Mouse (Mus musculus): ENCODE measurements around the gene Rere.

The Rere gene

DNA sequence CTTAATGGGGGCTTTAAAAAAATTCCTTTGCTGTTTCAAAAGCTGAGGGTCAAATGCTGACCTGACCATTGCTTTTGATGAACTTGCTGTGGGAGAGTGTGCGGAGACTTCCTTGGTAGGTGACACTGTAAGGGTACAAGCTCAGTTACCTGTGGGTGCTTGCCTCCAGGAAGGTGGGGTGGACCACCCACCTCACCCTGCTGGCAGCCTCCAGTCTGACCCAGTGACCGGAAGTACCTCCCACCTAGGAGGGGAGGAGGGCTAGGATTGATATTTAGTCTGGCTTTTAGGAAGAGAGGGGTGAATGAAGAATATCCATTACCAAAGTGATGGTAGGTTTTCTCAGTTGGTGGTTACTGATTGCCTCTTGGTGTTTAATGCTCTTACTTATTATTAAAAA is 289.3 kb downstream of the Rere start:
- CTCF ChIA-PET: interaction anchor here (1.2 kb wide), 1 partner anchor 27 kb away, joined by 3 read pairs; no protein-coding TSS in a partner anchor

DNA sequence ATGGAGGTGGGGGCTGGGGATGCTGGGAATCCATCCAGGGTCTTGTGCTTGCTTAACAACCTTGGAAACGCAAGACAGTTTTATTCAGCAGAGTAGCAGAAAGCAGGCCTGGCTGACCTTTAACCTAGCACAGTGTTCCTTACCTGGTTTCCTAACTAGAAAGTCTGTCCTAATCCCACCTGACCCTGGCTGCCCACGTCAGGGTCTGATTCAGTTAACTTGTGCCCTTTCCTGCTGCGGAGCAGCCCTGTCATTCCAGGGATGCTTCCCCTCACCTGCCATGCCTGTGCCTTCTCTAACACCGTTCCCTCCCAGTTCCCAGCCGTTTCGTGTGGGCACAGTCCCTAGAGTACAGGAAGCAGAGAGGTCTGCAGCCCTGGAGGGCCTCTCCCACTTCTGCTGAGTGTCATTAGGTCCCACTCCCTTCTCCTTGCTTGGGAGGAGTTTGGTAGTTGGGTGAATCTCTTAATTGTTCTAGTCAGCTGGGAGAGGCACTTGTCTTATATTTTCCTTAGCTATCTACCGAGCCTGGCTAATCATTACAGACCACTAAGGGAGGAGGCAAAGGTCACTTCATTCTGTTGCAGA is 290.8 kb downstream of the Rere start:
- CTCF ChIA-PET: no interaction called here

DNA sequence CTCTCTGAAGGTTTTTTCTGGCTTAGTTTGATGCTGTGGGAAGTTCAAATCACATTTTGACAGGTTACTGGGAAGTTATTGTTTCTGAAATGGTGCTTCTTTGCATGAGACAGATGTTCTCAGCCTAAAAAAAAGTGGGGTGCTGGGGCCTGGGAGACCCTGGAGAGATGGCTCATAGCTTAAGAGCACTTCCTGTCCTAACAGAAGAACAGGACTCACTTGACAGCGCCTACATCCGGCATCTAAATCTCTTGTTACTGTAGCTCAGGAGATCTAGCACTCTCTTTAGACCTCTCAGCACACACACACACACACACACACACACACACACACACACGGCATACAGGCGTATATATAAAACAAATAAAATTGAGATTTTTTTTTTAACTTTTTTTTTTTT is 291.5 kb downstream of the Rere start:
- CTCF ChIA-PET: interaction anchor here (0.6 kb wide), 1 partner anchor 132 kb away, joined by 17 read pairs; no protein-coding TSS in a partner anchor

DNA sequence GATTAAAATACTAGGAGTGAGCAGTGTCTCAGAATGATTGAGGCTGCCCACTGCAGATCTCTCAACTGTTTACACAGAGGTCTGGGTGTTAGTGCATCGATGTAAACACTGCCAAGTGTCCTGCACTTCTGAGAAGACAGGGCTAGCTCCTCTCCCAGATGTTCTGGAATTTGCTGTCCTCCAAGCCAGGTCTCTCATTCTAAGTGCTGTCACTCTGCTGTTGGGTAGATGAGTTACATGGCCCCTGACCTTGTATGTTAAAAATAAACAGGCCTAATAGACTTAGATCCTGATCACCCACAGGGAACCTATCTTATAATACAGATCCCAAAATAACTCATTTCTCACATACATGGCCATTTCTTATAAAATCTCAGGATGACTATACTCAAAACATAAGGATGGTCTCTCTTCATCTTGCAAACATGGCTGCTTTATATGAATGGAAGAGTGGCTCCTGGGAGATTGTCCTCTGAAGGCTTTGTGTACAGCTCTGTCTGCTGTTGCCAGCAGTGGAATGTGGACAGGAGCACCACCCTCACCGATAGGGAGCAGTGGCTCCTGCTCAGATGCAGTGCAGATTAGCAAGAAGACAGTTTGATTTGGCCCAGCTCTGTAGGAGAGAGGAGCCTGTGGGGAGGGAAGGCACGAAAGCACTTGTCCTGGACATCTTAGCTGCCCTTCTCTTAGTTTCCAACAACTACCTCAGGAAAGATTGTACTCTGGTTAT is 294.1 kb downstream of the Rere start:
- CTCF ChIA-PET: interaction anchor here (0.5 to 0.6 kb wide), 2 partner anchors 70 to 187 kb away, joined by 3 to 4 read pairs; no protein-coding TSS in a partner anchor

DNA sequence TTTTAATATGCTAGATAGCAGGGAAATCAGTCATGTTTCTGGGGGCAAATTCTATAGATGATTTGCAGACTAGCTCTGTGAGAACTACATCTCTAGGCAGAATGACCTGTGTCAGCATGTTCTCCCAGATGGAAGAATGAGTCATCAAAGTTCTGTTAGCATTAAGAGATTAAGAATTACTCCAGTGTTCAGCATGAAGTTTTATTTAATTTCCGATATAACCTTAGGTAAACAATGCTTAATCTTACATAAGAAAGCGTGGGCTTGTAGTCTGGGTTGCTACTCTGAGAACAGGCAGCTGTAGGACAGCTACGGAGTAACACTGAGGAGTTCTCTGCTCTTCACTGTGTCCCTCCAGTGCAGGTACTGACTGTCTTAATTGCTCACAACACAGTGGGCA is 294.9 kb downstream of the Rere start:
- CTCF ChIA-PET: no interaction called here

DNA sequence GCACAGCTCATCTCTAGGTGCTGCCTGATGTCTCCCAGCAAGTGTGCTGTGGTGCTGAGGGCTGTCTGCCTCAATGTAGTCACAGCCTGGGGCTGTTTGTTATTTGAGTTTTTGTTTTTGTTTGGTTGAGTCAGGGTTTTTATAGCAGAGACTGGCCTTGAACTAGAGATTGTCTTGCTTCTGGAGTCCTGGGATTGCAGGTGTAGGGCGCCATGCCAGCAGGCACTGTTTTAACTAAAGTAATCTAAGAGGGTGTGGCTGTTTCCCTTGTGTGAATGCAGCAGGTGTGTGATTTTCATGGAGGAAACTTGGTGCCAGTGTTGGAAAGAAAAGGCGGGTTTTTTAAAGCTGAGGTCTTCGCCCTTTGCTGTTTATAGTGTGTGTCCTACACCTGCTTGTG is 296.6 kb downstream of the Rere start:
- CTCF ChIA-PET: interaction anchor here (0.6 kb wide), 1 partner anchor 925 kb away, joined by 3 read pairs; no protein-coding TSS in a partner anchor

DNA sequence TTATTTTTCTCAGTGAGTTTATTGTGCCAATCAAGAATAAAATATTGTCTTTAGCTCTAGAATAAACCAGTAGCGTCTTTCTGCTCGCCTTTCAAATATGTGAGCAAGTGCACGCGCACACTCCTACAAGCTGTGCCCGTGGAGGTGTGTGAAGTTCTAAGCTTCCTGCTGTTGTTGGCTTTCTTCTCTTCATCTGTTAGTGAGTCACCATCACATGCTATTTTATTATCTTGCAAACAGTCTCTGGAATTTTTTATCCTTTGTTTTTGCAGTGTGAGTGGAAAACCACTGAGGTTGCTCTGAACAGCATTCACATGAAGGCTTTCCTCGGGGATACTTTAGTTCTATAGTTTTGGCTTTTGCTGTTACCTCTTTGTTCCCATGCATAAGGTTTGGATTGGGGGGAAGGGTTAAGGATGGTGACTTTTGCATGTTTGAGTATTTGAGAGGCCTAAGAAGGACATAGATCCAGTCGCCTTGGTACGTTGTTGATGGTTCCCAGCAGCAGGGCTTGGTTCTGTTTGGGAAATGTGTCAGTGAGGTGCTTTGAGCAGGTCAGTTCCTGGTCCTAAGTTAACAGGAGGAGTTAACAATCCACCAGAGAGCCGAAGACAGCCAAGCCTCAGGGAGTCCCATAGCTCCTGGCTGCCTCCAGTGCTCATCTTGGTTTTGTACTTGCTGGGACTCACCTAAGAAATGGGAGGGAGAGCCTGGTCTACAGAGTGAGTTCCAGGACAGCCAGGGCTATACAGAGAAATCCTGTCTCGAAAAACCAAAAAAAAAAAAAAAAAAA is 300.7 kb downstream of the Rere start:
- CTCF ChIA-PET: no interaction called here

DNA sequence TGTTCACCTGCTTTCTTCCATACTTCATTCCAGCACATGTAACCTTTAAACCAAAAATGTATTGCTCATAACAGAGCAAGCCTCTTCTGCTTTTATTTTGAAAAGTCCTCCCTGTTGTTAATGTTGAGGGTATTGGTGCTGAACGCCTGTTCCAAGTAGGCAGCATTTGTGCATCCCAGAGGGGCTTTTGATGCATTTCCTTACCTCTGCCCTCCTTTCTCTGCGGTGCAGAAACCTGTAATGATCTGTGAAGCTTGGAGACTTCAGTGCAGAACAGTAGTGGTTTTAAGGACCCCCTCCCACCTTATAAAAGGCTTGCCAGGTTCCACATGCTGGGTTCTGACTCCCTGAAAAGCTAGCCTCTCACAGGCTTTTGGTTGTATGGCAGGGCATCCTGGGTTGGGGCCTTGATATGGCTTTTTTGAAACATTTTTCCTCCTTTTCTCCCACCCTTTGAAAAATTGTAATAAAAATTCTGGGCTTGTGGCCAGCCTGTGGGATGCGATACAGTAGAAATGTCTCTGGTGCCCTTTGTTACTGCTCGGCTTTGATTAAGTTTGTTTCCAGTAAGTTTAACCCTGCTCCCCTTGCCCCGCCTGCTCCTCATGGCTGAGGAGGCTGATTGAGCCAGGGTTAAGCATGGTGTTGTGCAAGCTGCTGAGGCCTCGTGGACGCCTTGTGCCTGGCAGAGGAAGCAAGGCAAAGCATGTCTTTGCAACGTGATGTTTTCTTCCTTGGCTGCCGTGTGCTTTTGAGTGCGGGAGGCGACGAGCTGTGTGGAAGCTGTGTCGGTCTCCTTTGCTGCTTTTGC is 301.7 kb downstream of the Rere start:
- CTCF ChIA-PET: interaction anchor here (0.5 kb wide), 1 partner anchor 345 kb away, joined by 3 read pairs; no protein-coding TSS in a partner anchor

DNA sequence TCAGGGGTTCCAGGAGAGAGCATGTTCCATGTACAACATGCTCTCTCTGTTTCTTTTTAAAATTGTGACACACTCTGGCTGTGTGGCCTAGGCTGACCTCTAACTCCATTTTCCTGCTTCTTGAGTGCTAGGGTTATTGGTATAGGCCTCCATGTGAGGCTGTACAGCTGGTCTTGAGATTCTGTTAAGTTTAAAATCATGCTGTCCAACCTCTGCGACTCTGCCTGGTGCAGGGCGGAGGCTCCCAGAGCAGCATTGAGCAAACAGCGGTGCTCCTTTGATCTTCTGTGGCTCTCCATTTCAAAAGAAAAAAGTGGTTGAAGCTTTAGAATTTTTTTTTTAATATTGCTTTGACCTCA is 302.3 kb downstream of the Rere start:
- CTCF ChIA-PET: interaction anchor here (0.5 kb wide), 2 partner anchors 108 to 345 kb away, joined by 3 to 4 read pairs; no protein-coding TSS in a partner anchor

DNA sequence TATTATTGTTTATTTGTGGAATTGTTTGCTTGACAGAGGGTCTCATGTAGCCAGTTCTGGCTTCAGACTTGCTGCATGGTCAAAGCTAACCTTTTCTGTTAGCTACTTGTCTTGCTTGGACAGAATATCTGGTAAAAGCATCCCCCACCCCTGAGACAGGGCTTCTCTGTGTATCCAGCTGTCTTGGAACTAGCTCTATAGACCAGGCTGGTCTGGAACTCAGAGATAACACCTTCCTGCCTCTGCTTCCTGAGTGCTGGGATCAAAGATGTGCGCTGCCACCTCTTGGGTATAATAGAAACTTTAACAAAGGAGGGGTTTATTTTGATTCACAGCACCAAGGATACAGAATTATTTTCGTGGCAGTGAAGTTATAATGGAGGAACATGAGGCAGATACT is 304.4 kb downstream of the Rere start:
- CTCF ChIA-PET: interaction anchor here (0.6 to 0.7 kb wide), 2 partner anchors 112 to 246 kb away, joined by 8 to 18 read pairs; no protein-coding TSS in a partner anchor

DNA sequence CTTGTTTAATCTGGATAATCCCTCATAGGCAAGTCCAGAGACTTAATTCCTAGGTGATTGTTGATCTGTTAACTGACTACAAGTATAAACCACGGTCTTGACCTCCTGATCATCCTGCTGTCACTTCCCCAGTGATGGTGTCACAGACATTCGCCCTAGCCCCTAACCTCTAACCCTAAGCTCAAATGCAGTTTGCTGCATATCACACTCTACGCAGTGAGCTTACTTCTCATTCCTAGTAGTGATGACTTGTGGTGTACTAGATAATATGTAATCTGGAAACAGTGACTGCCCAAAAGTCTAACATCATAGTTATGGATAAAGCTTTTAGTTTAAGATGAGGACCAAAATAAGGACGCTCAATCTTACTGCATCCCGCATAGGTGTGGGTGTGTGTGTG is 304.8 kb downstream of the Rere start:
- CTCF ChIA-PET: interaction anchor here (0.6 to 0.7 kb wide), 2 partner anchors 112 to 246 kb away, joined by 8 to 18 read pairs; no protein-coding TSS in a partner anchor

DNA sequence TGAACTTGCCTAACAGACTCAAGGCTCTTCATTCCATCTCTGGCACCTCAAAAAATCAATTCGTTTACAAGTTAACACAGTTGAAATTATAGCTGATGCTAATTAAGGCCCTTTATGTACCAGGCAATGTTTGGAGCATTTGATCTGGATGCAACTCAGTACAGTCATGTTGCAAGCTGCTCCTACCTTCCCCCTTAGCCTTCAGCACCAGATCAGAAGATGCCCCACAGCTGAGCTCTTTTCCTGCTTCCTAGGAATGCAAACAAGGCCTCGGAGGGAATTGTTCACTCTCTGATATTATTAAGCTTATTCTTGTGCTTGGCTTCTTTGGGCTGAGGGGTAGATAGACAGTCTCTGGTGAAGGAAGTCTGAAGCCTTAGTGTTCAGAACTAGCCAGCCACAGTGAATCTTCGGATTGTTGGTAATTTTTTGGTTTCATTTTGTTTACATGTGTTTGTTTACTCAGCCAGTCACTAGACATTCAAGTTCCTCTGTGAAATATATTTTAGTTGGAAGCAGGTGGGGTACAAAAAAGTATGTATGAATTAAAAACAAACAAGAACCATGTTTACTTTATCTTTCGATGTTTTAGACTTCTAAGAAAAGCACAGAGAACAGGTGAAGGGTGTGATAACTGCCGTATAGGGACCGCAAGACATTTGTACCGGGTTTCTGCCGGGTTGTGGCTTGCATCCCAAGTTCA is 306.3 kb downstream of the Rere start:
- CTCF ChIA-PET: no interaction called here

DNA sequence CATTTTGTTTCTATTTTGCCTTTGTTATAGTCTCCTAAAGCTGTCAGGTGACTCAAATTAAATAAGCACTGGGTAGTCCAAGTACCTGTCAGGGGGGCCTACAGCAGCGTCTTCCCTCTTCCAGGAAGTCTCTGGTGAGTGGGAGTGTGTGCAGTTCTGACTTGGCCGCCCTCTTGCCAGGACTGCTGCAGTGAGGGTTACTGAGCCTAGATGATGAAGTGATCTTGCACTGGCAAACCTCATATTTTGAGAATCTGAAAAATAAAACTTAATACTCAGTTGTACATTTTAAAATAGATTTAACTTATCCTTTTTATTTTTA is 306.8 kb downstream of the Rere start:
- CTCF ChIA-PET: no interaction called here

DNA sequence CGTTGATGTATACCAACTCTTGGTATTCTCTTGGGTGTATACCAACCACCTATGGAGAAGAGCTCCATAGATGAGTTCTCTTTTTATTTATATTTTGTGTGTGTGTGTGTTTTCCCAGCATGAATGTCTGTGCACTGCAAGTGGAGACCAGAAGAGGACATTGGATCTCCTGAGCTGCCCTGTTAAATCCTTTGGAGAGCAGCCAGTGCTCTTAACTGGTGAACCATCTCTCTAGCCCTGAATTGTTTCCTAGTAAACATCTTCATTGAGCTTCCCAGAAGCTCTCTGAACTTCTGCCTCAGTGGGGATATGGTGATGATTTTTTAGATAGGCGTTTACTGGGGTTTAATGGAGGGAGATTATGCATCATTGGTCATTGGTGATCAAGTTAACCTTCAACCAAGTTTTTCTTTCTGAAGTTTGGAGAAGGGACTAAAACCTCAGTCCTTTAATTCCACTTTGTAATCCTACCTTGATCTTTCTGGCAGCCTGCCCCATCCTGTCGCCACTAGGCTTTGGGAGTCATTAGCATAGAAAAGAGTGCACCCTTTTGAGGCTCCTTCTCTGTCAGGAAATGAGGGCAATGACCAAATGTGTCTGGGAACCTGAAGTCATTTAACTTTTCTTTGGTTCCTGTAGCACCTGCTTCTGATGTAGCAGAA is 309.3 kb downstream of the Rere start:
- CTCF ChIA-PET: no interaction called here

DNA sequence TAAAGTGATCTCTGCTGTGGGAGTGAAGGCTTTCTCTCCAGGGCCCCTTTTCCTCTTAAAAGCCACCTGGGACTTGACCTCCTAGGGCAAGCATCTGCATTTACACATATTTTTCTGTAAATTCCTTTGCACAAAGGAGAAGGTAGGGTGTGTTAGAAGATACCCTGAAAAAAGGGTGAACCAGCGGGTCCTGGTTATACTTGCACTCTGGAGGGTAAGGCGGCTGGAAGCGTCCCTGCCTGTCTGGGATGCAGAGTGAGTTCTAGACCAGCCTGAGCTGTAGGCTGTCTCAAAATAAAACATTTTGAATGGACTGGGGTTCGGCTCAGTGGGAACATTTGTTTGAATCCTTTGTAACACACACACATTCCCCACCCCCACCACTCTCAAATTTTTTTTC is 310.2 kb downstream of the Rere start:
- CTCF ChIA-PET: interaction anchor here (1.3 kb wide), 1 partner anchor 22 kb away, joined by 15 read pairs; no protein-coding TSS in a partner anchor

DNA sequence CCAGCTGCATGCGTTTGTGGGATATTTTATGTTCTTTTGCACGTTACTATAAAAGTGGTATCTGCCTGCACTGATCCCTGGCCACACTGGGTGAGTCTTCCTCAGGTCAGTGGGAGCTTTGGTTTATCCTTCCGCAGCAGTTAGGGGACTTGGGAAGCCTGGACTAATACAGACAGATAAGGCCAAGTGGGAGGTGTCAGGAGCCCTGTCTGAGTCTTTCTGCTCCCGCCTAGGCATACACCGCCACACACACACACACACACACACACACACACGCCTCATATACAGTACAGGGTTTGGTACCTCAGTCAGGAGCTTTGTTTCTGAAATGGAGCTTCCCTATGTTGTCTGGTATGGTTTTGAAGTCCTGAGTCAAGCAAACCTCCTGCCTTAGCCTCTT is 310.6 kb downstream of the Rere start:
- CTCF ChIA-PET: interaction anchor here (1.3 kb wide), 1 partner anchor 22 kb away, joined by 15 read pairs; no protein-coding TSS in a partner anchor

DNA sequence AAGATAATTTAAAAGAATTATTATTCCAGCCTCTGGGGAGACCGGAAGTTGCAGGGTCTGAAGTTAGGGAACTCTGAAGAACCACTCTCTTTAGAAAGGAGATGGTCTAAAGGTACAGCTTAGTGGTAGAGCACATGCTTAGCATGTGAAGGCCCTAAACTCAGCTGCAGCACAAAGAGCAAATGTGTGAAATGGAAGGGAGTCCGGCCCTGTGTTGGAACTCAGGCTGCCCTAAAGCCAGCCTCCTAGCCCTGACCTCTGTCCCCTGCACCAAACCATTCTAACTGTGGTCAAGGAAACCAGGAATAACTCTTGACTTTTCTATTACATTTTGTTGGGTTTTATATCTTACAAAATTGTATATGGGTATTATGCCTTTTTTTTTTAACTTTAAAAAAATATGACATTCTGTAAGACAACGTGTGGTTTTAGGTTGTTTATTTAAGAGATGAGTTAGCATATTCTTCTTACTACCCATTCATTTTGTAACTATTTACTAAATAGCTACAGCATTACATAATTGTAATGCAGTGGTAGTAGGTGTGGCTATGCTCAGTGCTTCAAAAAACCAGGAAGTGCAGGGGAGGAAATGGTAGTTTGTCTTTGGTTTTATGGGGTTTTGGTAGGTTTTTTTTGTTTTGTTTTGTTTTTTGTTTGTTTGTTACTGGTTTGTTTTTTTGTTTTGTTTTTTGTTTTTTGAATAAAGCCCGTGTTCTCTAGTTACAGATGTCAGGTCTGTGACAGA is 312.2 kb downstream of the Rere start:
- CTCF ChIA-PET: no interaction called here

DNA sequence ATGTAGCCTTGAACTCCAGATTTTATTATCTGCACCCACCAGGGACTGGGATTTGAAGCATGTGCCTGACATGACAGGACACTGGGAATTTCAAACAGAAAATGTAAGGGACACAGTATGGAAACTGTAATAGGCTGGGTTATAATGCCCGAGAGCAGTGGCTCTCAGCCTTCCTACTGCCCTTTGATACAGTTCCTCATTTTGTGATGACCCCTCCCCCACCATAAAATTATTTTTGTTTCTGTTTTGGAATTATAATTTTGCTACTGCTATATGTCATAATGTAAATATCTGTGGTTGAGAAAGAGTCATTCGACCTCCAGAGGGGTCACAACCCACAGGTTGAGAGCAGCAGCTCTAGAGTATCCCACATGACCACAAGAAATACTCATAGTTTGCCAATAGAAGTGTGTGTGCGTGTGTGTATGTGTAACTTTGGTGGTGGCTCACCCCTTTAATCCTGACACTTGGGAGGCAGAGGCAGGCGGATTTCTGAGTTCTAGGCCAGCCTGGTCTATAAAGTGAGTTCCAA is 312.9 kb downstream of the Rere start:
- CTCF ChIA-PET: no interaction called here

DNA sequence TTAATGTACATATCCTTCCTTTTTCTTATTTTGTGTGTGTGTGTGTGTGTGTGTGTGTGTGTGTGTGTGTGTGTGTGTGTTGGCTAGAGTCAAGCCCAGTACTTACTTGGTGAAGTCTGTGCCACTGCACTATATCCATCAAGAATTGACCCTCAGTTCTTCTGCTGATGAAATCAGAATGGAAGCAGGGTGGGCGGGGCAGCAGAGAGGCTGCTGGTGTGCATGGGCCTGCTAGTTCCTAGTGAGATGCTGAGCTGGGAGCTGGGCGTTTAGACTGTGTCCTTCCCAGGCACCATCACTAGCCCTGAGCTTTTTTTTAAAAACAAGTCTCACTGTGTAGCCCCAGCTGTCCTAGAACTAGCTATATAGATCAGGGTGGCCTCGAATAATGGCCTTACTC is 313.6 kb downstream of the Rere start:
- CTCF ChIA-PET: no interaction called here

DNA sequence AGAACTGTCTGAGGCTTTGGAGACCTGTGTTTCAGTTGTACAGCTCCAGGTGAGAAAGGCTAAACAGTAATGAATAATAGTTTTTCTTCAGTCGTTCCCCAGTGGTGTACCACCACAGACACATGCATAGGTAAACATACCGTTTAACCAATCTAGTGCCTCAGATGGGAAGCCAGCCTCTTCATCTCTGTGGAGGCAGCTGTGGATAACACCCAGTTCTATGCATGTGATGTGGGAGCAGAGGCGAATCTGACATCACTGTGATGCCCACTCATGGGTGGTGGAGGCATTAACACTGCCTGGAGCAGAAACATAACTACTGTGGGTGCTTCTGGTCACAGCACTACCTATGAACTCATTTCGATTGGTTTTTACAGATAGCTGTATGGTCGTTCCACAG is 314.5 kb downstream of the Rere start:
- CTCF ChIA-PET: no interaction called here
